Mouse (Mus musculus): ENCODE measurements around the gene Kdm8. TPM values are rescaled to one million over a fixed set of nuclear protein-coding genes. Genes with fewer than 3 reads are reported as not detected.

Gene Kdm8
- total and polyA plus RNA-seq, 3 experiments, result 11.6 to 14.7 TPM; not detected in 1

- Histone ChIP-seq H3K9me3 (replicated peaks; ENCODE audit: insufficient read depth, low read length) (no peaks in the 10 kb centered on the region), H3K9ac (ENCODE audit: control insufficient read depth, low read depth, low read length, poor library complexity, severe bottlenecking) (no peak overlapping the region), H3K36me3 (ENCODE audit: control insufficient read depth in 1 of 2, insufficient read depth in 2 of 2, low read length in 2 of 2) (peaks cover 0 to 16% of the 10 kb centered on the region in 2 experiments; a peak in 2 of 4 replicates), H3K27me3 (ENCODE audit: control insufficient read depth in 1 of 2, insufficient read depth in 2 of 2, low read length in 2 of 2) (no peaks in the 10 kb centered on the region), H3K79me2 (ENCODE audit: control insufficient read depth, insufficient read depth, low read length, poor library complexity) (peaks cover 3% of the 10 kb centered on the region; the same call in 1 of the 2 replicates), H3K4me1 (ENCODE audit: control insufficient read depth in 1 of 2, insufficient read depth in 2 of 2, low read length in 2 of 2) (peaks cover 5 to 20% of the 10 kb centered on the region in 2 experiments), H3K4me3 (ENCODE audit: control insufficient read depth in 1 of 2, insufficient read depth in 1 of 2, low read depth in 2 of 2, low read length in 2 of 2) (no peak overlapping the region), H3K27ac (ENCODE audit: control insufficient read depth, low read depth, low read length) (no peak overlapping the region)
- no peak for TF ChIP-seq ZMIZ1 (IDR thresholded peaks at IDR 0.05; ENCODE audit: low read depth, low read length)
- 0 out of 2 replicates have a peak, but pooled peaks have one; percentile 10 for TF ChIP-seq GATA1 (IDR thresholded peaks at IDR 0.05; ENCODE audit: low read depth, low read length)
- no peak for DNase-seq (ENCODE audit: low read depth, low spot score)
Observed at GRCm38 (mm10) chr7:125487126-125487525, 42.6 kb downstream of the Kdm8 start.

DNA sequence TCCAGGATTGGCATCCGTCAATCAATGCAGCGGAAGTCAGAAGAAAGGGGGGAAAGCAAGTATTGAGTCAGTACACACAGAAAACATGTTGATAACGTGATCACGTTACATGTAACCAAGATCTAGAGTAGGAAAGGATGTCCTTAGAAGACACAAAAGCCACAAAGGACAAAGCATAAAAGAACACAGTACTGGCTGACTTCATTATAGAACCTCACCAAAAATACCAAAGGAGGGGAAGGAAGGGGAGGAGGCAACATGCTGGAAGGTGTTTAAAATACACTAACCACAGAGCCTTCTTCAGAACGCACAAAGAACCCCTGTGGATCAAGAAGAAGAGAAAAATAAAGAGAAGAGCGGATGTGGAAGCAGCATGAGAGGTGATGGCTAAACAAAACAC, 44.2 kb downstream of the Kdm8 start:
- no peak for TF ChIP-seq MAFK (IDR thresholded peaks at IDR 0.05; ENCODE audit: borderline replicate concordance, low read depth, low read length)
- TF ChIP-seq MEF2A (IDR thresholded peaks at IDR 0.05; ENCODE audit: extremely low read depth, insufficient replicate concordance, low read depth, low read length, poor library complexity, severe bottlenecking), result no peak
- no peak for TF ChIP-seq ETS1 (IDR thresholded peaks at IDR 0.05; ENCODE audit: low read depth, low read length)
- TF ChIP-seq ELF1 (IDR thresholded peaks at IDR 0.05; ENCODE audit: low read depth, low read length), result no peak
- no peak for TF ChIP-seq USF1 (IDR thresholded peaks at IDR 0.05; ENCODE audit: low read depth, low read length)
- no peak for TF ChIP-seq POLR2AphosphoS2 (IDR thresholded peaks at IDR 0.05; ENCODE audit: low read length)
- TF ChIP-seq ZC3H11A (IDR thresholded peaks at IDR 0.05; ENCODE audit: low read depth, low read length), result no peak
- DNase-seq (ENCODE audit: low read depth, low spot score), result no peak
- Histone ChIP-seq H3K9ac (ENCODE audit: control insufficient read depth, low read depth, low read length, poor library complexity, severe bottlenecking) (no peak overlapping the region), H3K27ac (ENCODE audit: control insufficient read depth, low read depth, low read length) (no peak overlapping the region), H3K36me3 (ENCODE audit: control insufficient read depth in 1 of 2, insufficient read depth in 2 of 2, low read length in 2 of 2) (peaks cover 0 to 16% of the 10 kb centered on the region in 2 experiments; a peak in 2 of 4 replicates), H3K9me3 (replicated peaks; ENCODE audit: insufficient read depth, low read length) (no peaks in the 10 kb centered on the region), H3K79me2 (ENCODE audit: control insufficient read depth, insufficient read depth, low read length, poor library complexity) (peaks cover 3% of the 10 kb centered on the region; the same call in 1 of the 2 replicates), H3K27me3 (ENCODE audit: control insufficient read depth in 1 of 2, insufficient read depth in 2 of 2, low read length in 2 of 2) (no peaks in the 10 kb centered on the region), H3K4me3 (ENCODE audit: control insufficient read depth in 1 of 2, insufficient read depth in 1 of 2, low read depth in 2 of 2, low read length in 2 of 2) (no peak overlapping the region), H3K4me1 (ENCODE audit: control insufficient read depth in 1 of 2, insufficient read depth in 2 of 2, low read length in 2 of 2) (peaks cover 5 to 21% of the 10 kb centered on the region in 2 experiments)

GRCm38 (mm10) chr7:125489636-125490035, 45.2 kb downstream of the Kdm8 start:
- no peak for DNase-seq (ENCODE audit: low read depth, low spot score)
- Histone ChIP-seq H3K27me3 (ENCODE audit: control insufficient read depth in 1 of 2, insufficient read depth in 2 of 2, low read length in 2 of 2) (no peaks in the 10 kb centered on the region), H3K27ac (ENCODE audit: control insufficient read depth, low read depth, low read length) (no peak overlapping the region), H3K36me3 (ENCODE audit: control insufficient read depth in 1 of 2, insufficient read depth in 2 of 2, low read length in 2 of 2) (peaks cover 0 to 16% of the 10 kb centered on the region in 2 experiments; a peak in 2 of 4 replicates), H3K9me3 (replicated peaks; ENCODE audit: insufficient read depth, low read length) (no peaks in the 10 kb centered on the region), H3K79me2 (ENCODE audit: control insufficient read depth, insufficient read depth, low read length, poor library complexity) (peaks cover 3% of the 10 kb centered on the region; the same call in 1 of the 2 replicates), H3K4me3 (ENCODE audit: control insufficient read depth in 1 of 2, insufficient read depth in 1 of 2, low read depth in 2 of 2, low read length in 2 of 2) (no peak overlapping the region), H3K9ac (ENCODE audit: control insufficient read depth, low read depth, low read length, poor library complexity, severe bottlenecking) (no peak overlapping the region), H3K4me1 (ENCODE audit: control insufficient read depth in 1 of 2, insufficient read depth in 2 of 2, low read length in 2 of 2) (peaks cover 5 to 21% of the 10 kb centered on the region in 2 experiments)
- TF ChIP-seq RCOR1 (IDR thresholded peaks at IDR 0.05; ENCODE audit: low read depth, low read length) (no peak), MAX (IDR thresholded peaks at IDR 0.05; ENCODE audit: low read length) (no peak), POLR2AphosphoS5 (IDR thresholded peaks at IDR 0.05; ENCODE audit: borderline replicate concordance, low read depth, low read length) (no peak), KAT2A (conservative IDR thresholded peaks at IDR 0.05; ENCODE audit: low read depth, low read length) (no peak), RAD21 (IDR thresholded peaks at IDR 0.05; ENCODE audit: low read depth, low read length) (no peak), POLR2A (IDR thresholded peaks at IDR 0.05; ENCODE audit: control insufficient read depth in 1 of 2, insufficient read depth in 1 of 2, low read depth in 1 of 2, low read length in 2 of 2, poor library complexity in 1 of 2) (no peak)

All from MEL (cell line).